Mouse (Mus musculus): ENCODE measurements around the gene Rrbp1.
A peak's percentile ranks its signal among the peaks of the same experiment; 100 is the strongest.

Rrbp1 gene

GRCm38 (mm10) chr2:144011080-144011551, at the start of gene Rrbp1:
Gene Rrbp1 (minus strand): TSS chr2:144011263.
- peak; percentile 99 for DNase-seq (ENCODE audit: low spot score)

- DNase-seq (ENCODE audit: low spot score): no peak
These were observed 46.7 kb upstream of the Rrbp1 start for GRCm38 (mm10) chr2:144057735-144058134.

- DNase-seq (ENCODE audit: low spot score): peak; percentile 54
These were observed 41.5 kb upstream of the Rrbp1 start for GRCm38 (mm10) chr2:144052410-144053065.

- no peak for DNase-seq (ENCODE audit: low spot score)
These were observed 39.8 kb upstream of the Rrbp1 start for GRCm38 (mm10) chr2:144050861-144051260.

GRCm38 (mm10) chr2:144050146-144050680, 39.1 kb upstream of the Rrbp1 start:
- no peak for DNase-seq (ENCODE audit: low spot score)

GRCm38 (mm10) chr2:144046916-144047315, 35.9 kb upstream of the Rrbp1 start:
- no peak for DNase-seq (ENCODE audit: low spot score)

- DNase-seq (ENCODE audit: low spot score): peak; percentile 28
These were observed 34.9 kb upstream of the Rrbp1 start for GRCm38 (mm10) chr2:144045756-144046560.

GRCm38 (mm10) chr2:144044726-144045125, 33.7 kb upstream of the Rrbp1 start:
- DNase-seq (ENCODE audit: low spot score): peak; percentile 61

GRCm38 (mm10) chr2:144032664-144033063, 21.6 kb upstream of the Rrbp1 start, which contains the start of gene Banf2:
Gene Banf2 (plus strand): TSS chr2:144033059.
- no peak for DNase-seq (ENCODE audit: low spot score)

GRCm38 (mm10) chr2:144030791-144031190, 19.7 kb upstream of the Rrbp1 start:
- DNase-seq (ENCODE audit: low spot score): no peak

- no peak for DNase-seq (ENCODE audit: low spot score)
These were observed 15.4 kb upstream of the Rrbp1 start for GRCm38 (mm10) chr2:144026456-144026855.

GRCm38 (mm10) chr2:144025361-144025760, 14.3 kb upstream of the Rrbp1 start:
- no peak for DNase-seq (ENCODE audit: low spot score)

GRCm38 (mm10) chr2:144022441-144022840, 11.4 kb upstream of the Rrbp1 start:
- no peak for DNase-seq (ENCODE audit: low spot score)

- DNase-seq (ENCODE audit: low spot score): no peak
These were observed 8.9 kb upstream of the Rrbp1 start for GRCm38 (mm10) chr2:144019971-144020370.

- DNase-seq (ENCODE audit: low spot score): no peak
These were observed 4.8 kb upstream of the Rrbp1 start for GRCm38 (mm10) chr2:144015861-144016260.

GRCm38 (mm10) chr2:144014481-144014880, 3.4 kb upstream of the Rrbp1 start:
- DNase-seq (ENCODE audit: low spot score): no peak

- no peak for DNase-seq (ENCODE audit: low spot score)
These were observed 3.0 kb upstream of the Rrbp1 start for GRCm38 (mm10) chr2:144014051-144014450.

GRCm38 (mm10) chr2:144010282-144011044, 600 bp downstream of the Rrbp1 start:
- peak; percentile 57 for DNase-seq (ENCODE audit: low spot score)

- DNase-seq (ENCODE audit: low spot score): peak; percentile 42
These were observed 1.3 kb downstream of the Rrbp1 start for GRCm38 (mm10) chr2:144009551-144010281.

GRCm38 (mm10) chr2:144009081-144009480, 2.0 kb downstream of the Rrbp1 start:
- no peak for DNase-seq (ENCODE audit: low spot score)

- DNase-seq (ENCODE audit: low spot score): no peak
These were observed 3.9 kb downstream of the Rrbp1 start for GRCm38 (mm10) chr2:144007211-144007610.
